Mouse (Mus musculus) spleen, postnatal 0 days (tissue): ENCODE results near the gene Usp17ld. TPM values are rescaled to one million over a fixed set of nuclear protein-coding genes. Genes with fewer than 3 reads are reported as not detected.

ENCODE experiments used
- polyA plus RNA-seq: library from polyadenylated mRNA; unstranded; fragments of >200 nt; fragmentation: Nextera tagmentation; extraction: Ambion mirVana; gene quantifications from 2 replicates; pipeline ENCODE4 v1.2.1, GENCODE M21; 2015

The Usp17ld gene
- polyA plus RNA-seq, result not detected in 2 replicates

GRCm38 (mm10) chr7:103252405-103252804, at the start of gene Usp17ld:
Usp17ld (minus strand) TSS chr7:103252505.

GRCm38 (mm10) chr7:103216696-103217095, 35.6 kb downstream of the Usp17ld start, which contains the start of gene Olfr594:
Olfr594 (plus strand) TSS chr7:103216996.

GRCm38 (mm10) chr7:103211562-103211961, 40.7 kb downstream of the Usp17ld start, which contains the start of gene Olfr593:
Olfr593 (plus strand) TSS chr7:103211862.

Other genes starting within 250 kb of the Usp17ld start
- gene Olfr582, start 214.5 kb downstream of the Usp17ld start, polyA plus RNA-seq, result not detected in 2 replicates
- not detected in 2 replicates for gene Olfr583, start 201.2 kb downstream of the Usp17ld start, polyA plus RNA-seq
- gene Olfr584, start 170.6 kb downstream of the Usp17ld start, polyA plus RNA-seq, result not detected in 2 replicates
- gene Olfr585, start 154.8 kb downstream of the Usp17ld start, polyA plus RNA-seq, result not detected in 2 replicates
- not detected in 2 replicates for gene Olfr586, start 126.9 kb downstream of the Usp17ld start, polyA plus RNA-seq
- not detected in 2 replicates for gene Olfr588-ps1, start 111.6 kb downstream of the Usp17ld start, polyA plus RNA-seq
- not detected in 2 replicates for gene Olfr589, start 96.1 kb downstream of the Usp17ld start, polyA plus RNA-seq
- gene Olfr591, start 74.2 kb downstream of the Usp17ld start, polyA plus RNA-seq, result not detected in 2 replicates
- not detected in 2 replicates for gene Olfr592, start 67.7 kb downstream of the Usp17ld start, polyA plus RNA-seq
- gene Olfr593, start 40.6 kb downstream of the Usp17ld start, polyA plus RNA-seq, result not detected in 2 replicates
- gene Olfr594, start 35.5 kb downstream of the Usp17ld start, polyA plus RNA-seq, result not detected in 2 replicates
- not detected in 2 replicates for gene Olfr596, start 53.1 kb upstream of the Usp17ld start, polyA plus RNA-seq
- not detected in 2 replicates for gene Olfr597, start 63.8 kb upstream of the Usp17ld start, polyA plus RNA-seq
- not detected in 2 replicates for gene Olfr598, start 71.1 kb upstream of the Usp17ld start, polyA plus RNA-seq
- not detected in 2 replicates for gene Olfr599, start 83.4 kb upstream of the Usp17ld start, polyA plus RNA-seq
- gene Olfr600, start 97.2 kb upstream of the Usp17ld start, polyA plus RNA-seq, result not detected in 2 replicates
- gene Olfr601, start 110.2 kb upstream of the Usp17ld start, polyA plus RNA-seq, result not detected in 2 replicates
- gene Olfr603, start 133.7 kb upstream of the Usp17ld start, polyA plus RNA-seq, result not detected in 2 replicates
- gene Usp17lc, start 162.6 kb upstream of the Usp17ld start, polyA plus RNA-seq, result not detected in 2 replicates
- gene Olfr605, start 192.9 kb upstream of the Usp17ld start, polyA plus RNA-seq, result not detected in 2 replicates
- not detected in 2 replicates for gene Olfr606, start 196.5 kb upstream of the Usp17ld start, polyA plus RNA-seq
- gene Olfr607, start 211.6 kb upstream of the Usp17ld start, polyA plus RNA-seq, result not detected in 2 replicates
- gene Olfr608, start 217.4 kb upstream of the Usp17ld start, polyA plus RNA-seq, result not detected in 2 replicates
- not detected in 2 replicates for gene Olfr609, start 245.6 kb upstream of the Usp17ld start, polyA plus RNA-seq